Mouse (Mus musculus): ENCODE results near the gene Grk6.

DNA sequence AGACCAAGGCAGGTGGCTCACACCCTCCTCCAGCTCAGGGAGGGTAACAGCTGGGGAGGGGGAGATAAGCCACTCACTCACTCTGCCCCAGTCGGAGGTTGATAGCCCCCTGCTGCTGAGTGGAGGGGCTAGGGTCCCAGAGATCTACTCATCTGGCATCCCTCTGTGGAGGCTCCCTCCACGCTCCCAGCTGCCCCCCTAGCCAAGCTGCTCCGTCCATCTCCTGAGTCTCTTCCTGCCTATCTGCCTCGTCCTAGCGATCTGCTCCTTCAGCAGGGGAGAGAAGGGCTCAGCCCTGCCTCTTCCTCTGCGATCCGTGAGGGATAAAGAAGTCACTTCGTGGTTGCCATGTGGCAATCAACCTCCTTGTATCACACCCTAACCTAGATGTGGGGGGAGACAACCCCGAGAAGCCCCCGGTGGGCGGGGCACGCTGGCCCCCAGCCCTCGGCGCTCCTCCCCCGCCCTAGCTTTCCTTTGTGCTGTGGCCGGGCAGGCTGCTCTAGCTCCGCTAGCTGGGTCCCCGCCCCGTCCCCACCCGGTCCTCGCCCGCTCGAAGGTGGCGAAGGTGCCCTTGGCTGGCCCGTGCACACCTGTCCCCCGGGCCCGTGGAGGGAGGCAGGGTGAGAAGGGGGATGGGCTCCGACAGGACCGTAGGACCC is 42.2 kb downstream of the Grk6 start:
- TF ChIP-seq E2F4 (IDR thresholded peaks at IDR 0.05; ENCODE audit: insufficient read depth), result no peak
- peak; percentile 34 for TF ChIP-seq POLR2A (IDR thresholded peaks at IDR 0.05; ENCODE audit: insufficient read length, low read depth)
- no peak for TF ChIP-seq POLR2AphosphoS2 (IDR thresholded peaks at IDR 0.05; ENCODE audit: insufficient read length, low read depth)
- peak in 1 of 3 experiments; percentile 40 for TF ChIP-seq MYOD1 (IDR thresholded peaks at IDR 0.05; ENCODE audit: control insufficient read depth in 1 of 3, insufficient read length in 2 of 3, low read depth in 2 of 3)
- no peak for TF ChIP-seq USF1 (IDR thresholded peaks at IDR 0.05; ENCODE audit: low read depth)
- no peak for TF ChIP-seq SRF (IDR thresholded peaks at IDR 0.05; ENCODE audit: control insufficient read depth, insufficient read length, low read depth)
- peak in 1 of 3 experiments; percentile 69 for TF ChIP-seq MYOG (IDR thresholded peaks at IDR 0.05; ENCODE audit: control insufficient read depth in 1 of 3, insufficient read depth in 1 of 3, insufficient read length in 2 of 3, low read depth in 2 of 3)
- TF ChIP-seq TCF12 (IDR thresholded peaks at IDR 0.05; ENCODE audit: insufficient read depth, poor library complexity, severe bottlenecking), result no peak
- TF ChIP-seq MAX (IDR thresholded peaks at IDR 0.05; ENCODE audit: low read depth), result no peak
- no peak for TF ChIP-seq TCF3 (IDR thresholded peaks at IDR 0.05; ENCODE audit: insufficient read length, low read depth)

All from myocyte (in vitro differentiated cells).